Mouse (Mus musculus) brain, embryonic 14.5 days (tissue): Measurements from ENCODE around the gene Cradd.

Source experiments
- CTCF ChIP-seq: fragments of 200-500 bp; IDR thresholded peaks from 2 replicates; pipeline ENCODE4 v1.5.1; 2012; ENCODE audit warnings: inconsistent platforms, mild to moderate bottlenecking, moderate library complexity, borderline replicate concordance; ENCODE audit not compliant: insufficient read depth, insufficient read length; ENCODE audit errors: extremely low read depth
- POLR2A ChIP-seq: fragments of 200-500 bp; IDR thresholded peaks from 2 replicates; pipeline ENCODE4 v1.6.1; 2012; ENCODE audit warnings: mild to moderate bottlenecking, inconsistent platforms, borderline replicate concordance; ENCODE audit not compliant: poor library complexity, insufficient read depth, insufficient read length, severe bottlenecking; ENCODE audit errors: extremely low read depth

DNA sequence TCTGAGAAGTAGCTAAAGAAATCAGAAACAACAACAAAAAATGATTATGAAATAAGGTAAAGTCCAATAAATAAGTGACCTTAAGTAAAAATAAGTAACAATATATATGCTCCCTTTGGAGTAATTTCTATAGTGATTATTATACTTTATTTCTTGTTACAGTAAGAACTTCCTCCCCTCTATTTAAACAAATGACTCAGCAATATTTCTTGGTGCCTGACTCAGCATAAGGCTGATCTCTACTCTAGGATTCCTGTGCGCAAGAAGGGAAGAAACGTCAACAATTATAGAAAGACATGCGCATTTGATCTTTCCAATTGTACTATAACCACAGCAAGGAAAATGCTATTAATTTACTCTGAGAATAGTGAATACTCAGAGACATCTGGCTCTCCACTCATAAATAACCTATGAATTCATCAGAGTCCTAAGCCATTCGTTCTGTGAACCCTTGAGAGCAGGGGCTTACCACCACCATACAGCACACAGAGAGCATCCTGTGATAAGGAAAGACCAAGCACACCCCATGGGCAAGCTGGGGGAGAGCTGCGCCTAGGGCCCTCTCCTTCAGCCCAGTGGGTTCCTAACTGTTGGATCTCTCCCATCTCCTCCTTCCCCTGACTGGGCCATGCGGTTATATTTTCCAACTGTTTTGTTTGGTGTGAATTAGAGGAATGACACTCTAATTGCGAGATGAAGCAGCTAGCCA lies 113.1 kb downstream of the Cradd start:
- TF ChIP-seq CTCF: no peak
- no peak for TF ChIP-seq POLR2A
